Mouse (Mus musculus): ENCODE results near the gene Crybb1.
A peak's percentile ranks its signal among the peaks of the same experiment; 100 is the strongest.

Crybb1 gene

DNA sequence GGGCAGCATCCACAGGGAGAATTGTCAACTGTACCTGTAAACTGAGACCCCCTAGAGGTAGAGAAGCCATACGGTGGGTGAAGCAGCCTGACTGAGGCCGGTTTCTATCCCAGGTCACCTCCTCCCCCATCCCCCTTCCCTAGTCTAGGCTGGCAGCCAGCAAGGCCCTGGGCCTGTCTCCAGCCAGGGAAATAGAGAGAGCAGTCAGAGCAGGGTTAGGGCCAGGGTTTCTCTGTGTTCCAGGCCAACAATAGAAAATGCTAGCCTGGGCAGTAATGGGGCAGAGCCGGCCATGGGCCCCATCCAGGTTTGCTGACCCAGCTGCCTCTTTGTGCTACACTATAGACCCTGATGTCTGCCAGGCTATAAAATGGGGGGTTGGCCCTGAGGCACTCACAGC, at the start of gene Crybb1:
Crybb1 (plus strand) TSS at position 390 of the 400 bp plus-strand sequence.
- DNase-seq (ENCODE audit: low read depth, low spot score), result no peak

- peak; percentile 53 for DNase-seq (ENCODE audit: low read depth, low spot score)
These were observed 48.9 kb upstream of the Crybb1 start for GRCm38 (mm10) chr5:112206543-112207255.

GRCm38 (mm10) chr5:112208321-112208720, 47.3 kb upstream of the Crybb1 start:
- DNase-seq (ENCODE audit: low read depth, low spot score), result peak; percentile 62

- DNase-seq (ENCODE audit: low read depth, low spot score), result peak; percentile 81
These were observed 45.5 kb upstream of the Crybb1 start for GRCm38 (mm10) chr5:112210104-112210503.

DNA sequence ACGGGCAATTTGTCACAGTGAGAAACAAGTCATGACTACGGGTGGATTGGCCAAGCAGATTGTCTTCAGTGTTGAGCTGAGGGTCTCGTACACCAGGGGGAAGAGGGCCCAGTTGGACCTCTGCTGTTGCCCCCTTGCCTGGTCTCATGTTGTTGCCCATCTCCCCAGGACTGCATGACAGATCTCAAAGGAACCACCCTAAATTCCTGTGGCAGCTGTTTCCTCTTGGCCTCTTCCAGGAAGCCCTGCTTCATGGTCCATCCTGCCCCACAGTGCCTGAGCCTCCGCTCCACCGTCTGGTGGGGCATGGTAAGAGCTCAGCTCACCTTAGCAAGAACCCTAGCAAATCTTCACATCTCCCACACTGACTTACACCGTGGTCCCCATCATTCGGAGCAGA, 43.7 kb upstream of the Crybb1 start:
- DNase-seq (ENCODE audit: low read depth, low spot score), result no peak

DNA sequence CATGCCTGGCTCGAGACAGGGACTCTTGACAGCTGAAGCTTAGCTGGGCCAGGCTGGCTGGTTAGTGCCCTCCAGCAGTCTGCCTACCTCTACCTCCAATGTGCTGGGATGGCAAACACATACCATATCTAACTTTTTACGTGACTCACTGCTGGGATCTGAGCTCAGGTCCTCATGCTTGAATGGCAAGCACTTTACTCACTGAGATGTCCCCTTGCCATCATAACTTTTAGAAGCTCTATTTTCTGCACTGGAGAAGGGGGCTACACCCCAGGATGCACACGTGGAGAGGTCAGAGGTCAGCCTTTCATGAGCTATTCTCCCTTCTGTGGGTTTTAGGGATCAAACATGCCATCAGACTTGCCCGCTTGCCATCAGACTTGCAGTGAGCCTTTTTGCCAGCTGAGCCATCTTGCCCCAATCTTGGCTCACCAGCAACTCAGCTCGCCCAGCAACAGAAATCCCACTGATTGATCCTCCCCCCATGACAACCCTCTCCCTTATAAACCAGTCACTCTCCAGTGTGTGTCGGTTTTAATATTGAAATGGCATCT, 42.8 kb upstream of the Crybb1 start:
- DNase-seq (ENCODE audit: low read depth, low spot score), result no peak

DNA sequence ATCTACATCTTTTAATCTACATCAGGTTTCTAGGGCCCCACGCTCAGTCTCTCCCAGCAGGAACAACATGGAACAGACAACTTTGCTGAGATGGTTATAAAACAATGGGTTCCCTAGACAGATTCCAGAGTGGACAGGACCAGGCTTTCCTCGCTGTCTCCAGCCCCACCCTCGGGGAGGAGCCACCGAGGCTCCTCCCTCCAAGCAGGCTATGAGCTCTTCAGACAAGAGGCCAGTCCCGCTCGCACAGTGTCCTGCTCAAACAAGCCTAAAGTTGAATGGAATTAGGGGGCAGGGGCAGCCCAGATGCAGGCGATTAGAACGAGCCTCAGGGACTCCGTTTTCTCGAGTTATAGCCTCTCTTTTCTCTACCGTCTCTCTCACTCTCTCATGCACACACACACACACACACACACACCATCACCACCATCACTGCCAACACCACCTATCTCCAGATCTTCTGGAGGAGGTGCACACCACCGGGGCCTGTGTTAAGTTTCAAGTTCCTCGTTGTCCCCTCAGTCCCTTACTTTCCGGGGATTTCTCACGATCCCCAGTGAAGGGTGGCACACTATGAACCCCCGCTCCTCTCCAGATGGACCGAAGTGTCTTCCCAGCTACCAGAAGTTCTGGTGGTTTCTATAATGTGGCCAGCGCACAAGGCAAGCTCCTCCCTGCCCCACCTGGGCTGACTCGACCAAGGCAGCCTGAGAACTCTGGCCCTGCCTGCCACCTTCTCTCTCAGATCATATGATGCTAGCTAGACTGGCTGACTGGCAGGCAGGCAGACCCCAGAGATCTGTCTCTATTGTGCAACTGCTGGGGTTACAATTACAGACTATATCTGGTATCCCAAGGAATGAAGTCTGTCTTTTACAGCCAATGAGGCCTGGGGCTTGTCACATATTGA, 42.0 kb upstream of the Crybb1 start:
- peak; percentile 75 for DNase-seq (ENCODE audit: low read depth, low spot score)

GRCm38 (mm10) chr5:112214419-112214818, 41.2 kb upstream of the Crybb1 start:
- DNase-seq (ENCODE audit: low read depth, low spot score), result peak; percentile 86

DNA sequence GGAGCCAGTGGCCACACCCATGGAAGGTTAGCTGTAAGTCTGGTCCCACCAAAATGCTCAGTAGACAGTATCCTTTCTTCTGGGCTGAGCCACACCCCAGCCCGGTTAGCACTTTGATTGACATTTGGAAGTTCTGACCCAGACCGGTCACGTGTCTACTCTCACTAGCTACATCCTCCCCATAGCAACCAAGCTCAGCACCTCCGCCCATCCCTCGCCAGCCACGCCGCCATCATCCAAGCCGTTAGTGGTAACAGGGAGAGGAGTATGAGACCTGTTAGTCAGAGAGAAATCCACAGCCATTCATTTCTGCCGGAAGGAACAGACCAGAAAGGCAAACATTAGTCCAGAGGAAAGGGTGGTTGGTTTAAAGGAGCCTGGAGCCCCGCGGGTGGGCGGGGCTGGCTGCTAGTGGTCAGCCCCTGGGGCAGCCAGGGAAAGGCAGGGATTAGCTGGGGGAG, 40.3 kb upstream of the Crybb1 start:
- DNase-seq (ENCODE audit: low read depth, low spot score), result peak; percentile 84

- DNase-seq (ENCODE audit: low read depth, low spot score), result no peak
These were observed 39.8 kb upstream of the Crybb1 start for GRCm38 (mm10) chr5:112215801-112216251.

DNA sequence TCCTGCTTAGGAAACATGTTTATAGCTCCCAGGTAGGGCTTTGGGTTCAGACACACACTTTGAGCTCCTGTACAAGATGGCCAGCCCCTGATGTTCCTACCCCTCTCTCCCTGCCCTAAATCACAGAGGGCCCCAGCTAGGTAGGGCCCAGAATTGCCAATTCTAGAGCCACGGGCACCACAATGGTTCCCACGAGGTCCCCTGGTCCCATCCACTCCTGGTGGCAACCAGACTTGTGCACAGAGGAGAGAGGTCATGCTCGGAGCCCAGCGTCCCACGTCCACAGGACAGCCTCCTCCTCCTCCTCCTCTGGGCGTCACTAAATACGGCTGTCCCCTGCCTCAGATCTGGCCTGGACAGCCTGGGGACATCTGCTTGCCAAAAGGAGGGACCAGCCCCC, 39.3 kb upstream of the Crybb1 start:
- DNase-seq (ENCODE audit: low read depth, low spot score), result no peak

DNA sequence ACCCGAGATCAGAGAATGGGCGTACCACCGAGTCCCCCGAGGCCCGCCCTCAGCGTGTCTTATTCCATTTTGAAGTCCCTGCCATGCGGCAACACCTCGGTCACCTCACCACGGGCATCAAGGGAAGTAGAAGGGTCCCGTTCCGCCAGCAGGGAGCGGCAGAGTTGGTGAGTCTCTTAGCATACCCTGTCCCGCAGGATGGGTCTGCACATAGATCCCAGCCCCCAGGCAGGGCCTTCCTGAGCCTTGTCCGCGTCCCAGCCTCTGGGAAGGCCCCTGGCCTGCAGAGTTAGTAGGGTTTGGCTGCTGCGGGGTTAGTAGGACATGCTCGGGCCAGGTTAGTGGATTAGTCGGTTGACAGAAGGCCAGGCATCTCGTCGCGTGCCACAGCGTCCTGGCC, 38.6 kb upstream of the Crybb1 start:
- peak; percentile 55 for DNase-seq (ENCODE audit: low read depth, low spot score)

- no peak for DNase-seq (ENCODE audit: low read depth, low spot score)
These were observed 36.9 kb upstream of the Crybb1 start for GRCm38 (mm10) chr5:112218679-112219078.

- DNase-seq (ENCODE audit: low read depth, low spot score), result no peak
These were observed 36.2 kb upstream of the Crybb1 start for GRCm38 (mm10) chr5:112219398-112219797.

DNA sequence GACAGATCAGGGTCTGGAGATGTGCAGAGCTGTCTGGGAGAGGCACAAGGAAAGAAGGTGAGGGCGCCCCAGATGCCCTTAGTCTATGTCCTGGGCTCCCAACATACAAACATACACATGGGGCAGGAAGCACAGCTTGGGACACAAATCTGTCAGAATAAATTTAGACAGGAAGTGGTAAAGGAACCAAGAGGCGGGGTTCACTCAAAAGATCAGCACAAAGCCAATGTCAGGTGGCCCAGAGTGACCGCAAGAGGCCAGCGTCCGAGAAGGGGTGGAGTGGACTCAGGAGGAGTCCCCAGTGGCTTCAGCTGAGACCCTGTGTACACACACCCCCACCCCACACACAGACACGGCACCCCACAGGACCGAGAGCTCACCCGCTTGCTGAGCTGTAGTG, 35.4 kb upstream of the Crybb1 start:
- no peak for DNase-seq (ENCODE audit: low read depth, low spot score)

- DNase-seq (ENCODE audit: low read depth, low spot score), result no peak
These were observed 30.0 kb upstream of the Crybb1 start for GRCm38 (mm10) chr5:112225591-112225990.

DNA sequence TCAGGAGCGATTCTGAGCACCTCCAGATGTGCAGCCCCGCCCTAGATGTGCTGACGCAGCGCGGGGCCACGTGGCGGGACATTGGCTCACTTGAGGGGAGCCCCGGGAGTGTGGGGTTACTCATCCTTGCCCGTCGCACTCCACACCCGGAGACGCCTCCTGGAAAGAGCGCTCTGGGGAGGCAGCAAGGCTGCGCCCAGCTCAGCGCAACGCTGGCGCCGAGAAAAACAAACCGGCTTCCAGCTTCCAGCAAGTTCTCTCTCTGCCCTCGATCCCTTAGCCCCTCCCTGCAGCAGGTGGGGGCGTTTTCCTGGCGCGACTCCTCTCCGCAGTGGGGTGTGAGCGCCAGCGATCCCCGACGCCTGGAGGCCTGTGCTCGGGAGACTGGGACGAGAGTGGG, 28.3 kb upstream of the Crybb1 start:
- DNase-seq (ENCODE audit: low read depth, low spot score), result no peak

DNA sequence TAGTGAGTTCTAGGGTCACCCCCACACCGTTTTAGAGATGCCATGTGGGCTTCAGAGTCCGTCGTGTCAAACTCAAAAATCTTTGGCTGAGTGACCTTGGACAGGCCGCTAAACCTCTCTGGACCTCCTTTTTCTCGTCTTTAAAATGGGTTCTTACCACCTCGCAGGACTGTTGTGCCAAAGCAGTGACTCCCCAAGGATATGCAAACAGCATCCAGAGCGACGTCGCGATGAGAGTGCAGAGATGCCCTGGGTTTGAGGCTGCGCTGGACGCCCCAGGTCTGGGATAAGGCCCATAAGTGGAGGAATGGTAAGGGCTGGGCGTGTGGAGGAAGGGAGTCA, 27.7 kb upstream of the Crybb1 start:
- DNase-seq (ENCODE audit: low read depth, low spot score), result no peak

DNA sequence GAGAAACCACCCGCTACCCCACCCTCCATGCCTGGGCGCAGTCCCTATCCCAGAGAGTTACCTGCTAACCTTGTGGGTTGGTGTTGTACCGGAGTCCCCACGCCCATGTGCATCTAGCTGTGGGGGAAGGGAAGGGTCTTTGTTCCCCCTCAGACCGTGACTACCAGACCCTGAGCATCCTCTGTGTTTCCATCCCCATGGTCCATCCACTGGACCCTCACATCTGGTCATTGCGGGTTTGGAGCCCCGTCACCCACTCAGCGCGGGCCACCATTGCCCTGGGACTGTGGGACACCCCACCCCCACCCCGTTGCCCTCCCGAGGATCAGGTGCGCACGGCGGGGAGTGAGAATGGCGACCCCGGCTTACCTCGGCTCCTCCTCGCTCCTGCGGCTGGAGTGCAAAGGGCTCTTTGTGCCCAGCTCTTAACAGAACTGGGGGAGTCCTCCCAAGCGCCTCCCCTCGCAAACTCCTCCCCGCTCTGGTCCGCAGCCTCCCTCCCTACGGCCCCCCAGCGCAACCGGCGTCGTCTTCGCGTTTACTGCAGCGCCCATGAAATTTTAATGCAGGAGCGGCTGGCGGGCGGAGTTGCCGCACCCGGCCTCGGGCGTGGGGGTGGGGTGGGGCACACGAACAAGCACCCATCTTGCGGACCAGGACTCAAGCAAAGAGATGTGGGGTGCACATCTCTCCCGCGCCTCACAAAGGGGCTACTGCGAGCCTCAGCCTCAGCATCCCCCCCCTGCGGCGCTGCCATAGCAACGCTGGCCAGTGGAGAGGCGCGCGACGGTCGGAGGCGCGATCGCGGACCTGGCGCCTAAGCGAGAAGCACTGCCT, 27.2 kb upstream of the Crybb1 start:
- peak; percentile 50 for DNase-seq (ENCODE audit: low read depth, low spot score)

DNA sequence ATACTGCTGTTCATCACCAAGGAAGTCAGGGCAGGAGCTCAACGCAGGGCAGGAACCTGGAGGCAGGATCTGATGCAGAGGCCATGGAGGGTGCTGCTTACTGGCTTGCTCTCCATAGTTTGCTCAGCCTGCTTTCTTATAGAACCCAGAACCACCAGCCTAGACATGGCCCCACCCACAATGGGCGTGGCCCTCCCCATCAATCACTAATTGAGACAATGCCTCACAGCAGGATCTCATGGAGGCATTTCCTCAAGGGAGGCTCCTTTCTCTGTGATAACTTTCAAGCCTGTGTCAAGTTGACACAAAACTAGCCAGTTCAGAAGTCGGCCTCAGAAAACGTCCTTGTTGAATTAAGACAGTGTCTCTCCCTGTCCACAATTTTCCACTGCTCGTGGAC, 19.8 kb upstream of the Crybb1 start:
- DNase-seq (ENCODE audit: low read depth, low spot score), result peak; percentile 92

DNA sequence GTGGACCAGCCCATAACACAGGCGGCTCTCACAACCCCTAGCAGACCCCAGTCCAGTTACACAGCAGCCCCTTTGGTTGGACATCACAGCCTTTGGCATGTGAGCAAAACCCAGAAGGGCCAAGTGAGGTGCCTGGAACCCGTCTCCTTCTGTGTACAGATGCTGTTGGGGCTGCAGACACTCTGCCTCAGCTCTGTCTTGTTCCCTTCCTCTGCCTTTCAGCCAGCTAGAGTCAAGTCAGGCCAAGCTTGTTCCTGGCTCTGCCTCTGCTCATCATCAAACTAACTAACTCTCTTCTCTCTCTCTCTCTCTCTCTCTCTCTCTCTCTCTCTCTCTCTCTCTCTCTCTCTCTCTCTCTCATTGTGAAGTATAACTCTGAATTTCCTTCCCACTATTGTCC, 19.0 kb upstream of the Crybb1 start:
- no peak for DNase-seq (ENCODE audit: low read depth, low spot score)

- no peak for DNase-seq (ENCODE audit: low read depth, low spot score)
These were observed 18.2 kb upstream of the Crybb1 start for GRCm38 (mm10) chr5:112237439-112237838.
